Mouse (Mus musculus): ENCODE data around the gene Ifnlr1.

The Ifnlr1 gene

GRCm38 (mm10) chr4:135744726-135745448, 58.8 kb downstream of the Ifnlr1 start:
- no peak for DNase-seq (ENCODE audit: low read depth)

GRCm38 (mm10) chr4:135745613-135746012, 59.5 kb downstream of the Ifnlr1 start:
- no peak for DNase-seq (ENCODE audit: low read depth)

GRCm38 (mm10) chr4:135750896-135751295, 64.8 kb downstream of the Ifnlr1 start:
- DNase-seq (ENCODE audit: low read depth), result no peak

- DNase-seq (ENCODE audit: low read depth), result no peak
Measured at GRCm38 (mm10) chr4:135752106-135752778, 66.2 kb downstream of the Ifnlr1 start.

GRCm38 (mm10) chr4:135752779-135753164, 66.7 kb downstream of the Ifnlr1 start:
- DNase-seq (ENCODE audit: low read depth), result no peak

Data from naive thymus-derived CD4-positive, alpha-beta T cell, adult 2 months (primary cell).